Mouse (Mus musculus) CD8-positive naive resting alpha-beta T cell, adult 2 months (primary cell): Measurements from ENCODE around the gene Ubxn1.

Source experiments
- DNase-seq, 2 experiments: peaks; one replicate each; pipeline ENCODE4 v3.0.0; 2022; ENCODE audit warnings: low read depth in 2 of 2, low spot score in 2 of 2

Ubxn1 gene

GRCm38 (mm10) chr19:8897865-8898495 is 26.7 kb downstream of the Ubxn1 start, which contains the start of gene Ganab:
TSS of gene Ganab (plus strand) at chr19:8898071.
- peak; percentile 90 to 92 for DNase-seq

GRCm38 (mm10) chr19:8898576-8898975 is 27.3 kb downstream of the Ubxn1 start:
- DNase-seq: peak in 1 of 2 experiments; percentile 18

- DNase-seq: no peak
Observed at GRCm38 (mm10) chr19:8899079-8899478, 27.8 kb downstream of the Ubxn1 start.

- DNase-seq: no peak
Observed at GRCm38 (mm10) chr19:8903412-8903811, 32.1 kb downstream of the Ubxn1 start.

GRCm38 (mm10) chr19:8908531-8908930 is 37.2 kb downstream of the Ubxn1 start:
- DNase-seq: no peak

GRCm38 (mm10) chr19:8911810-8912209 is 40.5 kb downstream of the Ubxn1 start:
- no peak for DNase-seq

- DNase-seq: no peak
Observed at GRCm38 (mm10) chr19:8914212-8914611, 42.9 kb downstream of the Ubxn1 start.

- no peak for DNase-seq
Observed at GRCm38 (mm10) chr19:8919000-8919399, 47.7 kb downstream of the Ubxn1 start.

- DNase-seq: no peak
Observed at GRCm38 (mm10) chr19:8919684-8920072, 48.4 kb downstream of the Ubxn1 start.

- DNase-seq: peak; percentile 57 to 63
Observed at GRCm38 (mm10) chr19:8920073-8920736, 48.9 kb downstream of the Ubxn1 start, which contains the start of gene B3gat3. TSS of gene B3gat3 (plus strand) at chr19:8920374.

GRCm38 (mm10) chr19:8920836-8921291 is 49.6 kb downstream of the Ubxn1 start:
- DNase-seq: no peak

- DNase-seq: no peak
Observed at GRCm38 (mm10) chr19:8921741-8922140, 50.4 kb downstream of the Ubxn1 start.
